Mouse (Mus musculus) cortical plate, adult 2 months (tissue): ENCODE results near the gene Apol7a.

ENCODE experiments used
- CTCF ChIP-seq: fragments of 200-500 bp; IDR thresholded peaks from 2 replicates; pipeline ENCODE4 v1.5.1; 2011; ENCODE audit warnings: mild to moderate bottlenecking, control low read depth, low read length; ENCODE audit not compliant: insufficient read depth; ENCODE audit errors: extremely low read depth
- POLR2A ChIP-seq: fragments of 200-500 bp; IDR thresholded peaks from 2 replicates; pipeline ENCODE4 v1.6.1; 2011; ENCODE audit warnings: mild to moderate bottlenecking, low read length, control low read depth; ENCODE audit not compliant: insufficient read depth; ENCODE audit errors: extremely low read depth

DNA sequence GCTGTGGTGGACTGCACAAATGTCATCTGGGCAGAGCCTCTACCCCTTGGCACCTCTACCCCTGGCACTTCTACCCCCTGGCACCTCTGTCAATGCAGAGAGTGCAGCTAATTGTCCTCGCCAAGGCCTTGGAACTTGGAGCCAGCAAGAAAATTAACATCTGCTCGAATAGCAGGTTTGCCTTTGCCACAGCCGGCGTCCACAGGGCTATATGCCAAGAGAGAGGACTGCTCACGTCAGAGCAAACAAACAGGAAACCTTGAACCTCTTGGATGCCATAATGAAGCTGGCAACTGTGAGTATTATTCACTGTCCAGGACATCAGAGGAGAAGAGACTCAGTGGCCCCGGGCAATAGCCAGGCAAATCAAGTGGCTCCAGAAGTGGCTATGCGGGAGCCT is 22.0 kb downstream of the Apol7a start:
- no peak for TF ChIP-seq CTCF
- no peak for TF ChIP-seq POLR2A
